Mouse (Mus musculus) spleen, adult 2 months (tissue): ENCODE data around the gene Scamp5.

Source experiments
- CTCF ChIP-seq: fragments of 200-500 bp; IDR thresholded peaks from 2 replicates; pipeline ENCODE4 v1.5.1; 2011; ENCODE audit warnings: mild to moderate bottlenecking, inconsistent platforms; ENCODE audit not compliant: insufficient read depth, insufficient read length, insufficient replicate concordance; ENCODE audit errors: extremely low read depth
- POLR2A ChIP-seq: fragments of 200-500 bp; IDR thresholded peaks from 2 replicates; pipeline ENCODE4 v1.6.1; 2011; ENCODE audit warnings: low read depth, low read length, inconsistent platforms

DNA sequence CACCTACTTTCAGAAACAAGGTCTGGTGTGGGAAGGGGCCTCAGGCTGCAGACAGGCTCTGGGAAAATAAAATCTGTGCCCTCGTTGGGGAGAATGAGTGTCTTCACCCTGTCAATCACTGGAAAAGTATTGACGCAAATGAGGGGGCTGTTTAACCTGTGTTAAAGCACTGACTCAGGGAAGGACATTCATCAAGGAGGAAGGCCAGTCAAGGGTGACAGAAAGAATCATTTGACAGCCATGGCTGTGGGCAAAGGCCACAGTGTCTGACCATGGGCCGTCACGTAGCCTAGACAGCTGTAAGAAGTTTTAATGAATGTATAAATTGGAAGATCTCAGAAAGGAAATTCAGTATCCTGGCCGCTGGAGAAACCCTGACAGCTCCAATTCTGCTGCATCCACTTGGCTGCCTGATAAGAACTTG is 46.2 kb downstream of the Scamp5 start:
- TF ChIP-seq POLR2A (no peak), CTCF (no peak)
